Mouse (Mus musculus): ENCODE results near the gene Abhd16b. TPM values are rescaled to one million over a fixed set of nuclear protein-coding genes. Genes with fewer than 3 reads are reported as not detected.

Abhd16b gene
- not detected for total RNA-seq (2021)

- no peak for DNase-seq (ENCODE audit: low spot score in 2 of 2)
- intact Hi-C loops (cut with DNase I): no loop called here
Observed at GRCm38 (mm10) chr2:181493156-181493927, at the start of gene Abhd16b. Abhd16b (plus strand) TSS chr2:181493206.

- intact Hi-C loops (cut with DNase I): no loop called here
- no peak for DNase-seq (ENCODE audit: low spot score in 2 of 2)
Observed at GRCm38 (mm10) chr2:181452181-181452580, 40.8 kb upstream of the Abhd16b start.

GRCm38 (mm10) chr2:181453274-181453673 lies 39.7 kb upstream of the Abhd16b start:
- DNase-seq (ENCODE audit: low spot score in 2 of 2): no peak
- intact Hi-C loops (cut with DNase I): no loop called here

- intact Hi-C loops (cut with DNase I): loop anchor here (5.0 kb wide), 1 partner anchor 44 kb away; no protein-coding TSS in a partner anchor
- no peak for DNase-seq (ENCODE audit: low spot score in 2 of 2)
Observed at GRCm38 (mm10) chr2:181455899-181456298, 37.1 kb upstream of the Abhd16b start.

- DNase-seq (ENCODE audit: low spot score in 2 of 2): peak in 1 of 2 experiments; percentile 19
- intact Hi-C loops (cut with DNase I): loop anchor here (2.0 to 5.0 kb wide), 2 partner anchors 39 to 46 kb away; partner anchors contain the start of gene Tpd52l2
Observed at GRCm38 (mm10) chr2:181457831-181458230, 35.2 kb upstream of the Abhd16b start.

- intact Hi-C loops (cut with DNase I): loop anchor here (2.0 to 5.0 kb wide), 2 partner anchors 38 to 46 kb away; partner anchors contain the start of gene Tpd52l2
- DNase-seq (ENCODE audit: low spot score in 2 of 2): peak in 1 of 2 experiments; percentile 41
Observed at GRCm38 (mm10) chr2:181458411-181459152, 34.4 kb upstream of the Abhd16b start.

- peak; percentile 50 to 76 for DNase-seq (ENCODE audit: low spot score in 2 of 2)
- intact Hi-C loops (cut with DNase I): loop anchor here (2.0 to 5.0 kb wide), 2 partner anchors 38 to 47 kb away; partner anchors contain the start of gene Tpd52l2
Observed at GRCm38 (mm10) chr2:181459153-181459672, 33.8 kb upstream of the Abhd16b start, which contains the start of gene Zbtb46. Zbtb46 (minus strand) TSS chr2:181459426.

GRCm38 (mm10) chr2:181459673-181460621 lies 33.1 kb upstream of the Abhd16b start:
- intact Hi-C loops (cut with DNase I): loop anchor here (2.0 to 5.0 kb wide), 2 partner anchors 37 to 48 kb away; partner anchors contain the start of gene Tpd52l2

GRCm38 (mm10) chr2:181461536-181462100 lies 31.4 kb upstream of the Abhd16b start:
- intact Hi-C loops (cut with DNase I): no loop called here
- no peak for DNase-seq (ENCODE audit: low spot score in 2 of 2)

More at GRCm38 (mm10) chr2:181459673-181460621, 33.1 kb upstream of the Abhd16b start:
- DNase-seq (ENCODE audit: low spot score in 2 of 2): peak; percentile 37 to 52

- no peak for DNase-seq (ENCODE audit: low spot score in 2 of 2)
- intact Hi-C loops (cut with DNase I): no loop called here
Observed at GRCm38 (mm10) chr2:181462604-181463003, 30.4 kb upstream of the Abhd16b start.

GRCm38 (mm10) chr2:181463008-181463738 lies 29.8 kb upstream of the Abhd16b start:
- intact Hi-C loops (cut with DNase I): no loop called here
- DNase-seq (ENCODE audit: low spot score in 2 of 2): peak in 1 of 2 experiments; percentile 33

- intact Hi-C loops (cut with DNase I): no loop called here
- DNase-seq (ENCODE audit: low spot score in 2 of 2): no peak
Observed at GRCm38 (mm10) chr2:181465423-181465822, 27.6 kb upstream of the Abhd16b start.

- intact Hi-C loops (cut with DNase I): no loop called here
- DNase-seq (ENCODE audit: low spot score in 2 of 2): no peak
Observed at GRCm38 (mm10) chr2:181470285-181470684, 22.7 kb upstream of the Abhd16b start.

GRCm38 (mm10) chr2:181471246-181471645 lies 21.8 kb upstream of the Abhd16b start:
- DNase-seq (ENCODE audit: low spot score in 2 of 2): no peak
- intact Hi-C loops (cut with DNase I): no loop called here

GRCm38 (mm10) chr2:181472256-181472827 lies 20.7 kb upstream of the Abhd16b start:
- no peak for DNase-seq (ENCODE audit: low spot score in 2 of 2)

GRCm38 (mm10) chr2:181483120-181483519 lies 9.9 kb upstream of the Abhd16b start:
- DNase-seq (ENCODE audit: low spot score in 2 of 2): no peak
- intact Hi-C loops (cut with DNase I): no loop called here

More at GRCm38 (mm10) chr2:181472256-181472827, 20.7 kb upstream of the Abhd16b start:
- intact Hi-C loops (cut with DNase I): no loop called here

- intact Hi-C loops (cut with DNase I): no loop called here
Observed at GRCm38 (mm10) chr2:181483562-181484318, 9.3 kb upstream of the Abhd16b start.

More at GRCm38 (mm10) chr2:181483562-181484318, 9.3 kb upstream of the Abhd16b start:
- DNase-seq (ENCODE audit: low spot score in 2 of 2): no peak
